Mouse (Mus musculus): ENCODE measurements around the gene Slc9a5.
A peak's percentile ranks its signal among the peaks of the same experiment; 100 is the strongest.

The Slc9a5 gene

GRCm38 (mm10) chr8:105326141-105326672 lies 22.4 kb upstream of the Slc9a5 start, which contains the start of the genes Lrrc29 and Tmem208:
Gene Lrrc29 (minus strand): TSS chr8:105326278.
Gene Tmem208 (plus strand): TSS chr8:105326354.
- peak; percentile 97 for DNase-seq (ENCODE audit: extremely low spot score)

- DNase-seq (ENCODE audit: extremely low spot score): no peak
Observed at GRCm38 (mm10) chr8:105326968-105327367, 21.7 kb upstream of the Slc9a5 start.

- DNase-seq (ENCODE audit: extremely low spot score): no peak
Observed at GRCm38 (mm10) chr8:105330325-105330724, 18.3 kb upstream of the Slc9a5 start.

- no peak for DNase-seq (ENCODE audit: extremely low spot score)
Observed at GRCm38 (mm10) chr8:105331469-105331868, 17.2 kb upstream of the Slc9a5 start.

- no peak for DNase-seq (ENCODE audit: extremely low spot score)
Observed at GRCm38 (mm10) chr8:105331931-105332330, 16.7 kb upstream of the Slc9a5 start.

- DNase-seq (ENCODE audit: extremely low spot score): no peak
Observed at GRCm38 (mm10) chr8:105332523-105332922, 16.1 kb upstream of the Slc9a5 start.

- DNase-seq (ENCODE audit: extremely low spot score): no peak
Observed at GRCm38 (mm10) chr8:105336373-105337130, 12.1 kb upstream of the Slc9a5 start.

- DNase-seq (ENCODE audit: extremely low spot score): no peak
Observed at GRCm38 (mm10) chr8:105338992-105339391, 9.7 kb upstream of the Slc9a5 start.

- DNase-seq (ENCODE audit: extremely low spot score): no peak
Observed at GRCm38 (mm10) chr8:105339886-105340635, 8.6 kb upstream of the Slc9a5 start.

- DNase-seq (ENCODE audit: extremely low spot score): no peak
Observed at GRCm38 (mm10) chr8:105341399-105341798, 7.2 kb upstream of the Slc9a5 start.

- DNase-seq (ENCODE audit: extremely low spot score): no peak
Observed at GRCm38 (mm10) chr8:105342768-105343167, 5.9 kb upstream of the Slc9a5 start.

- DNase-seq (ENCODE audit: extremely low spot score): no peak
Observed at GRCm38 (mm10) chr8:105343791-105344574, 4.7 kb upstream of the Slc9a5 start.

- DNase-seq (ENCODE audit: extremely low spot score): no peak
Observed at GRCm38 (mm10) chr8:105345061-105345975, 3.3 kb upstream of the Slc9a5 start.

GRCm38 (mm10) chr8:105346611-105347427 lies 1.8 kb upstream of the Slc9a5 start:
- peak; percentile 74 for DNase-seq (ENCODE audit: extremely low spot score)

- peak; percentile 94 for DNase-seq (ENCODE audit: extremely low spot score)
Observed at GRCm38 (mm10) chr8:105347428-105348221, 1.0 kb upstream of the Slc9a5 start, which contains the start of gene Fhod1. Gene Fhod1 (minus strand): TSS chr8:105347953.

- DNase-seq (ENCODE audit: extremely low spot score): peak; percentile 69
Observed at GRCm38 (mm10) chr8:105349096-105349771, 591 bp downstream of the Slc9a5 start.

GRCm38 (mm10) chr8:105350186-105350585 lies 1.5 kb downstream of the Slc9a5 start:
- no peak for DNase-seq (ENCODE audit: extremely low spot score)

GRCm38 (mm10) chr8:105353583-105354135 lies 5.0 kb downstream of the Slc9a5 start:
- DNase-seq (ENCODE audit: extremely low spot score): no peak

All from embryo, embryonic 9.5 days (tissue).